Mouse (Mus musculus) liver, postnatal 0 days (tissue): Measurements from ENCODE around the gene Spag8. TPM values are rescaled to one million over a fixed set of nuclear protein-coding genes. Genes with fewer than 3 reads are reported as not detected.

Experiments used
- ATAC-seq: fragments of 200-750 bp; cut with Nextera tagmentation; 2 replicates; pipeline ENCODE4 v1.8.0; 2017; ENCODE audit warnings: mild to moderate bottlenecking, moderate library complexity
- DNase-seq: peaks from one replicate; pipeline ENCODE4 v3.0.0-alpha.2; 2016
- H3K27ac ChIP-seq: fragments of 300-500 bp; sonication (generic); 2 replicates; pipeline ENCODE4 v1.5.1; 2014; ENCODE audit warnings: antibody characterized with exemption, moderate library complexity, mild to moderate bottlenecking, low read depth
- H3K27me3 ChIP-seq: fragments of 300-500 bp; sonication (generic); 2 replicates; pipeline ENCODE4 v1.6.1; 2014; ENCODE audit warnings: low read length, control low read depth, mixed read lengths; ENCODE audit not compliant: insufficient read depth
- H3K36me3 ChIP-seq: fragments of 300-500 bp; sonication (generic); replicated peaks from 2 replicates; pipeline ENCODE4 v1.6.1; 2014; ENCODE audit warnings: mild to moderate bottlenecking, control low read depth, low read length, moderate library complexity, mixed read lengths; ENCODE audit not compliant: insufficient read depth
- H3K4me1 ChIP-seq: fragments of 300-500 bp; sonication (generic); 2 replicates; pipeline ENCODE4 v1.6.1; 2014; ENCODE audit warnings: antibody characterized with exemption, mild to moderate bottlenecking, control low read depth; ENCODE audit not compliant: insufficient read depth
- H3K4me2 ChIP-seq: fragments of 300-500 bp; sonication (generic); 2 replicates; pipeline ENCODE4 v1.6.1; 2014; ENCODE audit warnings: low read depth, mild to moderate bottlenecking, low read length, moderate library complexity, mixed read lengths
- H3K4me3 ChIP-seq: fragments of 300-500 bp; sonication (generic); 2 replicates; pipeline ENCODE4 v1.5.1; 2014; ENCODE audit warnings: low read depth, low read length
- H3K9ac ChIP-seq: fragments of 300-500 bp; sonication (generic); replicated peaks from 2 replicates; pipeline ENCODE4 v1.6.1; 2014; ENCODE audit warnings: mild to moderate bottlenecking, moderate library complexity
- H3K9me3 ChIP-seq: fragments of 300-500 bp; sonication (generic); 2 replicates; pipeline ENCODE4 v1.6.1; 2016; ENCODE audit warnings: mild to moderate bottlenecking, control low read depth, low read length, mixed read lengths
- CTCF ChIP-seq: sonication (generic); IDR thresholded peaks from 2 replicates; pipeline ENCODE4 v1.5.1; 2016; ENCODE audit warnings: antibody characterized with exemption, low read depth
- EP300 ChIP-seq: IDR thresholded peaks from 2 replicates; pipeline ENCODE4 v1.6.1; 2016; ENCODE audit warnings: antibody characterized with exemption, low read depth, mild to moderate bottlenecking
- WGBS: fragments of 180-500 bp; shearing (Covaris S2); extraction: QIAGEN DNeasy Blood & Tissue Kit; methylation state at CpG from one replicate; pipeline ENCODE4 v1.1.7; 2014; ENCODE audit not compliant: insufficient replicate concordance; 5-methylcytosine and 5-hydroxymethylcytosine counted together
- polyA plus RNA-seq: library from polyadenylated mRNA; unstranded; fragments of >200 nt; fragmentation: Nextera tagmentation; extraction: Ambion mirVana; gene quantifications from 2 replicates; pipeline ENCODE4 v1.2.1, GENCODE M21; 2015

The Spag8 gene
- polyA plus RNA-seq = not detected in 2 replicates

DNA sequence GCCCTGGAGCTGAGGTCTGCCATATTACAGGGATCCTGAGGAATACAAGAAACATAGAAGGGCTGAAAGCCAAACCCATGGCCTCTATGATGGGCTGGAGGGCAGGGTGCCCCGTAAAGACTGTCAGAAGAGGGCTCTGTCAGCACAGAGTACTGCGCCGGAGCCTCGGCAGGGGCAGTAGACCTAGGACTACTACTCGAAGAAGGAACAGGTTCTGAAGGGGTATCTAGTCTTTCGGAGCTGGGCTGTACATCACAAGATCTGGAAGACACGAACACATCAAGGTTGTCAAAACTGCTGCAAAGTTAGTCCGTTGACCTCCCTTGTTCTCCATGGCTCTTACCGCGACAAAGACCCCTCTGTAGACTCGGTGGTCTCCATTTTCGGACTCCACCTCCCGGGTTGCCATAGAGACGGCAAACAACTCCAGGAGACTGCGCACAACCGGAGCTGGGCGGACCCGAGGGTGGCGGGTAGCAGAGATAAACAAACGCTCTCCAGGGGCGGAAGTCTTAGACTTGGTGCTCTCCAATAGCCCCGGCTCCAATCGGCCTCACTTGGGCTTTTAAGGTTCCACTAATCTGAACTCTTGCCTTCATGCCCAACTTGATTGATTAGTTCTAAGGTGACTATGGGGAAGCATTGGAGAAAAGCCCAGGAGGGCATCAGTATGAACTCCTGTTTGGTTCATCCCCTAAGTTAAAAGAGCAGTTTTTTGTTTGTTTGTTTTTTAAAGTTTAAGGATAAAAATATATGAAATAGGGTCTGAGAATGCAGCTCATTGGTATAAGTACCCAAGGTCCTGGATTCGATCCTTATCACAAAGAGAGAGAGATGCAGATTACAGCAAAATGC, at the start of gene Spag8:
Gene Spag8 (minus strand): TSS at position 434 of the 855 bp plus-strand sequence.
- peaks cover 14% of the 10 kb centered on the region for H3K4me1 ChIP-seq
- no peaks in the 10 kb centered on the region for H3K36me3 ChIP-seq
- peak within 1 kb of the TSS; percentile 26; the same call in 1 of the 2 replicates for H3K9ac ChIP-seq
- no peak within 1 kb of the TSS for H3K27ac ChIP-seq
- peaks cover 3% of the 10 kb centered on the region; the same call in 1 of the 2 replicates for H3K9me3 ChIP-seq
- TF ChIP-seq CTCF (no peak), EP300 (no peak)
- no peak for ATAC-seq
- WGBS = 23% methylated on average over 24 of the region's 24 CpGs
- peak within 1 kb of the TSS; percentile 61 for H3K4me2 ChIP-seq
- peak; percentile 53 for DNase-seq
- H3K4me3 ChIP-seq = 0 out of 2 replicates have a peak within 1 kb of the TSS, but pooled peaks have one; percentile 6
- no peaks in the 10 kb centered on the region for H3K27me3 ChIP-seq

DNA sequence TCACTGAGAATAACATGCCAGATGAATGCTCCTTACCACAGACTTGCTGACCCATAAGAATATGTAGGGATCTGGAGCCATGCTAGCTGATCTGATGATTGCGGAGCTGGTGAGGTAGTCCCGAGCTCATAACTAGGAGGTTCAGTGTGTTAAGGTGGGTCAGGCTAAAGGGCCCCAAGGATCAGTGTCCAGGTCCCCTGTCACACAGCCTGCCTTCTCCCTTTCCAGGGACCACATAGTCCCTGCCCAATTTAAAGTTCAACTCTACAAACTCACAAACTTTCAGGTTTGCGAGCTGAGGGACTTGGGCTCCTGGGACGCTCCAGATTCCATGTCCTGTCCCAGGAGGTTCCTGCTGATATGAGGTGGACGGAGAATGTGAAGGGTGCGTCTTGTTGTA, 47.3 kb upstream of the Spag8 start, which contains the start of gene Olfr70:
Gene Olfr70 (minus strand): TSS at position 101 of the 400 bp plus-strand sequence.
- TF ChIP-seq CTCF (no peak), EP300 (no peak)
- Histone ChIP-seq H3K4me2 (no peak within 1 kb of the TSS), H3K4me1 (no peaks in the 10 kb centered on the region), H3K36me3 (no peaks in the 10 kb centered on the region), H3K4me3 (no peak within 1 kb of the TSS), H3K9me3 (no peaks in the 10 kb centered on the region), H3K27ac (no peak within 1 kb of the TSS), H3K27me3 (no peaks in the 10 kb centered on the region), H3K9ac (no peak within 1 kb of the TSS)
- no peak for ATAC-seq
- no peak for DNase-seq
- WGBS = 72% methylated on average over 6 of the region's 6 CpGs

GRCm38 (mm10) chr4:43696561-43696960, 43.2 kb upstream of the Spag8 start:
- DNase-seq (no peak), ATAC-seq (no peak)
- peaks cover 11% of the 10 kb centered on the region for H3K4me1 ChIP-seq

DNA sequence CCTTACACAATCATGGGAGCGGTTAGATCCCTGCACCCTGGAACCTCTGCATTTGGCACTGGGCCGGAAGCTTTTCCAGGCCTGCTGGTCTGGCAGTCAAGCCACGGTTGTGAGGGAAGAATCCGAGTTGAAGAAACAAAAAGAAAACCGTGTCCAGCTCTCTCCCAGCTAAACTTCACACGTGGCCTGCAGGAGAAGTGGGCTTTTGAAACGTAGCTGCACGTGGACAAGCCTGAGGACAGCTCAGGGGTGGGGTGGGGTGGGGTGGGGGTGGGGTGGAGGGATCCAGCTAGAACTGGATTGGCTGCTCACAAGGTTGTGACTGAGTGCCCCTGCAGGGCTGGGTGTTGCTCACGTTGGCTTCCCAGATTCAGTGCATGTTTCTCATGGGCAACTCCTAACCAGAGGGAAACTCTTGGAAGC, 41.9 kb upstream of the Spag8 start:
- peaks cover 11% of the 10 kb centered on the region for H3K4me1 ChIP-seq
- no peak for TF ChIP-seq CTCF
- no peak for TF ChIP-seq EP300
- H3K27ac ChIP-seq = no peak overlapping the region
- no peak overlapping the region for H3K4me2 ChIP-seq
- 33% methylated on average over 9 of the region's 9 CpGs for WGBS
- H3K9ac ChIP-seq = no peak overlapping the region
- no peak for DNase-seq
- H3K4me3 ChIP-seq = no peak overlapping the region
- no peaks in the 10 kb centered on the region for H3K9me3 ChIP-seq
- H3K27me3 ChIP-seq = no peaks in the 10 kb centered on the region
- no peaks in the 10 kb centered on the region for H3K36me3 ChIP-seq
- ATAC-seq = no peak

More at GRCm38 (mm10) chr4:43696561-43696960, 43.2 kb upstream of the Spag8 start:
- 84% methylated on average over 13 of the region's 13 CpGs for WGBS
- no peak overlapping the region for H3K9ac ChIP-seq
- H3K36me3 ChIP-seq = no peaks in the 10 kb centered on the region
- no peaks in the 10 kb centered on the region for H3K9me3 ChIP-seq
- no peaks in the 10 kb centered on the region for H3K27me3 ChIP-seq
- H3K4me3 ChIP-seq = no peak overlapping the region
- H3K4me2 ChIP-seq = no peak overlapping the region
- H3K27ac ChIP-seq = no peak overlapping the region
- TF ChIP-seq CTCF = no peak
- no peak for TF ChIP-seq EP300

DNA sequence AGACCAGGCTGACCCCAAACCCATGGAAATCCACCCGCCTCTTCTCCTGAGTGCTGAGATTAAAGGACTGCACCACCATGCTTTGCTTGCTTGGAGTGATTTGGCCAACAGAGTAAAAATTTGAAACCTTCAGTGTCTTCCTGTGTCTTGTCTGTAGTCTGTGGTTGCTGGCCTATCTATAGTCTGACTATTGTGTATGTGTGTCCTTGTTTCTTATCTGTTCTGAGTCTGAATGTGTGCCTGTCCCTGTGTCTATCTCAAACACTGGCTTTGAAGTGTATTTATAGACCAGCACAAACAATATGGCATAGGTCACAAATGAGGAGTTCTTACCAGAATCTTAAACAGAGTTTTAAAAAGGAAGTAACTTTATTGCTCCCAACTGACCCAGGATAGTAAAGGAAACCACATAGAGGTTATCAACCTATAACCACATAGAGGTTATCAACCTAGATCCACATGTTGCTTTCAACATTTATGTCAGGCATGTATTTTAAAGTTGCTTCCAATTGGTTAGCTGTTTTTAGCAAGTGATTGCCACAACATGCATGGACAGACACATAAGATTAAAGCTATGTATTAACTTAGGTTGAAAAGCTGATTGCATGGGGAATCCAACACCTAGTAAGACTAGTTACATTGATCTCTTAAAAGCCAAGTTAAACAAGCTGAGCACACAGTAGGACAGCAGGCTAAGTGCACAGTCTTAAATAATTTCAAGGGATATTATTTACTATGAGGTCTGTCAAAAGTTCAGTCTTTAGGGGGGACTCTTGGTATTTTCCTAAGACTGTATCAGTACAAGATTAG, 41.2 kb upstream of the Spag8 start:
- H3K4me1 ChIP-seq = peaks cover 11% of the 10 kb centered on the region
- DNase-seq (no peak), ATAC-seq (0 out of 2 replicates have a peak, but pooled peaks have one; percentile 21)
- H3K27me3 ChIP-seq = no peaks in the 10 kb centered on the region
- 43% methylated on average over 1 of the region's 1 CpGs for WGBS
- no peaks in the 10 kb centered on the region for H3K36me3 ChIP-seq
- no peak overlapping the region for H3K27ac ChIP-seq
- TF ChIP-seq EP300 (no peak), CTCF (no peak)
- no peak overlapping the region for H3K9ac ChIP-seq
- no peaks in the 10 kb centered on the region for H3K9me3 ChIP-seq
- no peak overlapping the region for H3K4me2 ChIP-seq
- no peak overlapping the region for H3K4me3 ChIP-seq

DNA sequence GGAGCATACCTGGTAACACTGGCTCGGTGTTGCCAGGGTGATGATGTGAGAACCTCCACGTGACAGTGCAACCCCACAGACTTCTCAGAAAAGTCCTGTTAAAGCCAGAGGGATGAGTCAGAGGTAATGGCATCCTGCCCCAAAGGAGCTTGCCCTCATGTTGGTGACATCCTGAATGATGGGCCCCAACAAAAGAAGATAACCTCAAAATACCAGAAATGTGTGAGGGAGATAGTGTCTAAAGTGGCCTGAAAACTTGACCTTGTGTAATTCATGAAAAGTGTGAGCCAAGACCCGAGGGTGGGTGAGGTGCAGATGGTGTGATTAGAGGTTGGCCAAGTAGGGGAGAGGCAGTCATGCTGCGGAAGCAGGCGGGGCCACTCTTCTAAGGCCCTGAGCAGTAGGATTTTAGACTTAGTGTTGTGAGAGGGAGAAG, 40.4 kb upstream of the Spag8 start:
- ATAC-seq = no peak
- H3K4me1 ChIP-seq = peaks cover 11% of the 10 kb centered on the region
- WGBS = 42% methylated on average over 5 of the region's 5 CpGs
- H3K27me3 ChIP-seq = no peaks in the 10 kb centered on the region
- no peak overlapping the region for H3K27ac ChIP-seq
- H3K9me3 ChIP-seq = no peaks in the 10 kb centered on the region
- H3K4me2 ChIP-seq = no peak overlapping the region
- no peak overlapping the region for H3K4me3 ChIP-seq
- DNase-seq = no peak
- H3K9ac ChIP-seq = no peak overlapping the region
- TF ChIP-seq CTCF = no peak
- no peak for TF ChIP-seq EP300
- H3K36me3 ChIP-seq = no peaks in the 10 kb centered on the region
